Mouse (Mus musculus): ENCODE results near the gene Ddx55. TPM values are rescaled to one million over a fixed set of nuclear protein-coding genes. Genes with fewer than 3 reads are reported as not detected.

Ddx55 gene
- 21.2 and 26.4 TPM in 2 replicates for polyA plus RNA-seq (2012; ENCODE audit: low replicate concordance)

DNA sequence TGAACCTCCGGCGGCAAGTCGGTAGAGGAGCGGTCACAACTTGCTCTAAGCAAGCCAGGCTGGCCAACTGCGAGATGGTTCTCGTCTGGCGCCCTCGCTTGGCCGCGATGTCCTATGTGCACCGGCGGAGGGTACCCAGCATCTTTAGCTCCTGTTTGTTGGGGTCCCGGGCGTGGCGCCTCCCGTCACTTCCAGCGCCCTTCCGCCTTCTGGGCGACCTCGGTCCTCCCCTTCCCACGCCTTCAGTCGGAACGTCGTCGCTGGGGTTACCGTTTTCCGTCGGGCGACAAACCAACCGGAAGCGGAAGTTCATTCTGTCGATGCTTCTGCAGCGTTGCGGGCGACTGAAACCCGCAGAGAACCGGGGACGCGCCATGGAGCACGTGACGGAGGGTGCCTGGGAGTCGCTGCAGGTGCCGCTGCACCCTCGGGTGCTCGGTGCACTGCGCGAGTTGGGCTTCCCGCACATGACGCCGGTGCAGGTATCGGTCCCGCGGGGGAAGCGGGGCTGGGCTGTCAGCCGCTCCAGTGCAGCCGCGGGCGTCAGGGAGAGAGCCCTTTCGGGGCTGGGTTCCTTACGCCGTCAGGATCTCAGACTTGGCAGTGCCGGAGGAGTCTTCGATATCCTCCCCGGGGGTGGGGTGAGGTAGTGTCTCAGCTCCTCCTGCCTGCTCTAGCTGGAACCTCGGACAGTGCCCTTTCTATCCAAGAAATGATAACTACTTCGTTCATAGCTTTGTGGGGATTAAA, at the start of gene Ddx55:
Gene Ddx55 (plus strand): TSS at position 307 of the 750 bp plus-strand sequence.

DNA sequence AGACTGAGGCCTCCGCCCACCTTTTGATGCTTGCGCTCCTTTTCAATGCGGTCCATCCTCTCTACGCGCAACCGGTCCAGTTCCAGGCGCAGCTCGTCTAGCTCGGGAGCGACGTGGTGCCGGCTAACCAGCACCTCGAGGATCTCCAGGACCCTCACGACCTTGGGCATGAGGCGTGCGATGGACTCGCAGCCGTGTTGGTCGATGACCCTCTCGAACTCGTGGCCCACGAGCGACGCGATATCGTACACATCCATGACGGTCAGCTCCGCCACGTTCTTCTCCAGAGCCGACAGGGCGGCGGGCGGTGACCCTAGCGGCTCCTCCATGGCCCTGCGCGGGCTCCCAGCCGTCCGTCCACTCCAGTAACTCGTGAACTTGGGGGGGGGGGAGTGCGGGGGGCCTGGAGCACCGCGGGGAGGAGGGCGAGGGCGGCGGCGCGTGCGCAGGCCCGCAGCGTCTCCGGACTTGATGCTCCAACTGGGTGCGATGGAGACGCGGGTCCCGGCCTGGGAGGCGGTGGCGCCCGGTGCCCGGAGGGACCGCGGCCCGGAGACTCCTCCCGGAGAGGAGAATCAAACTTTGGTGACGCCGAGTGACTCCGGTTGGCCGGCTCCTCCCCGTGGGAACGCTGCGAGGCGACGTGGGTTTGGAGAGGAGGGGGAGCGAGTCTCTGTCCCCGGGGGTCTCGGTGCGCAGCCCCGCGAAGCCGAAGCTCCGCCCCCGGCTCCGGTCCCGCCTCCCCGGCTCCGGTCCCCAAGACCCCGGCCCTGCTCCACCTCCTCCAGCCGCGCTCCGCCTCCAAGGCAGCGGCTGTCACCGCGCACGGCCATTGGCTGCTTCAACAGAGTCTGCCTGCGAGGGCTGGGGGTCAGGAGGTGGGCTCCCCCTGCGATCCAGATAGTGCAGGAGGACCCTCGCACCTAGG, 21.7 kb upstream of the Ddx55 start, which contains the start of gene Rilpl1:
Gene Rilpl1 (minus strand): TSS at position 737 of the 928 bp plus-strand sequence.

DNA sequence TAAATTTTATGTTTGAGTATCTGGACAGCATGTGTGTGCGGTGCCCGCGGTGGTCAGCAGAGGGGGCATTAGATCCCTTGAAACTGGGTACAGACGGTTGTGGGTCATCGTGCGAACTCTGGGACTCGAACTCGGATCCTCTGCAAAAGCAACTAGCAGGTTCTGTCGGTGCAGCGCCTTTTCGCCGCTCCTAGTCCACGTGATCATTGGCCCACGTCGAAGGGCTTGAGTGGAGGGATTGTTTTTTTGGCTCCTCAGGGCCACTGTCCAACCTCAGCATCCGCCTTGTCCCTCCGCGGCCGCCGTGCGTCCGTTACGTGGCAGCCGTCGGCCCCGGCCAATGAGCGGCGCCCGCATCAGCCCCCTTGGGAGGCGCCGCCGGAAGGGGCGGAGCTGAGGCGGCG, 12.3 kb upstream of the Ddx55 start, which contains the start of gene Tmed2:
Gene Tmed2 (plus strand): TSS at position 313 of the 404 bp plus-strand sequence.

DNA sequence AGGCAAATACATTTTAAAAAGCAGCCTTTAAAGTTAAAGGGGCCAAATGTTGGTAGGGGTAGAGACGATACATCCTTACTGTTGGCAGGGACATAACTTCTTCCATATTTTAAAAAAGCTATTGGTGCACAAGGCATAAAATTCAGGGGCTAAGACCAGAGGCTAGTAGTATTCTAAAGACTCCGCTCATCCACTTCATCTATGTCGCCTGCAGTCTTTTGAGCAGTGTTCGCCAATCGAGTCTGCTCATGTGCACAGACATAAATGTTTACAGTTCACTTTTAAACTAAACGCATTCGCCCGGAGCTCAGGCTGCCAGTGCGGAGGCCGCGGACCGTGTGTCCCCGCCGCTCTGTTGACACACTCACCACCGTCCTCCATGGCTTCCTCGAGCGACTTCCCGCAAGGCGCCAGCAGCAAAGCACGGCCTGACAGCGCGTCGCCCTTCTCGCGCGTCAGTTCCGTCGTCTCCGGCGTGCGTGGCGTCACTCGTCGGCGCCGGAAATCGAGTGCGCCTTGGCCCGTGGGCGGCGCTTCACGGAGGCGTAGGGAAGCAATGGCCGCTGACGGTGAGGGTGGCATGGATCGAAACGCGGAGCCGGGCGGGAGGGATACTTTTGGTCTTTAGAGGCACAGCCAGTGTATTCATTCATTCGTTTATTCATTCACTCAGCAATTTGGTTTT, 26.1 kb downstream of the Ddx55 start, which contains the start of the genes Eif2b1 and Gtf2h3:
Gene Eif2b1 (minus strand): TSS at position 499 of the 685 bp plus-strand sequence.
Gene Gtf2h3 (plus strand): TSS at position 508 of the 685 bp plus-strand sequence.

Other genes with a start within 250 kb of the Ddx55 start
- 2.8 and 7.4 TPM in 2 replicates for gene Mphosph9, start 224.9 kb upstream of the Ddx55 start, polyA plus RNA-seq (2012; ENCODE audit: low replicate concordance)
- gene 2810006K23Rik, start 224.8 kb upstream of the Ddx55 start, polyA plus RNA-seq (2012; ENCODE audit: low replicate concordance) = 1.3 and 5.6 TPM in 2 replicates
- 84.3 and 115 TPM in 2 replicates for gene Cdk2ap1, start 189.8 kb upstream of the Ddx55 start, polyA plus RNA-seq (2012; ENCODE audit: low replicate concordance)
- 19.3 and 24.4 TPM in 2 replicates for gene Sbno1, start 126.9 kb upstream of the Ddx55 start, polyA plus RNA-seq (2012; ENCODE audit: low replicate concordance)
- gene Kmt5a, start 112.9 kb upstream of the Ddx55 start, polyA plus RNA-seq (2012; ENCODE audit: low replicate concordance) = 48.2 and 82.2 TPM in 2 replicates
- 43.6 and 83.7 TPM in 2 replicates for gene Rilpl2, start 74.5 kb upstream of the Ddx55 start, polyA plus RNA-seq (2012; ENCODE audit: low replicate concordance)
- gene Snrnp35, start 69.7 kb upstream of the Ddx55 start, polyA plus RNA-seq (2012; ENCODE audit: low replicate concordance) = 9.6 and 10.5 TPM in 2 replicates
- 4.5 and 14.1 TPM in 2 replicates for gene Rilpl1, start 21.5 kb upstream of the Ddx55 start, polyA plus RNA-seq (2012; ENCODE audit: low replicate concordance)
- 71.7 and 173 TPM in 2 replicates for gene Tmed2, start 12.2 kb upstream of the Ddx55 start, polyA plus RNA-seq (2012; ENCODE audit: low replicate concordance)
- 3.2 and 3.3 TPM in 2 replicates for gene Eif2b1, start 26.3 kb downstream of the Ddx55 start, polyA plus RNA-seq (2012; ENCODE audit: low replicate concordance)
- gene Gtf2h3, start 26.3 kb downstream of the Ddx55 start, polyA plus RNA-seq (2012; ENCODE audit: low replicate concordance) = 1.8 and 4.3 TPM in 2 replicates
- 10.9 and 17.6 TPM in 2 replicates for gene Atp6v0a2, start 75.7 kb downstream of the Ddx55 start, polyA plus RNA-seq (2012; ENCODE audit: low replicate concordance)
- 0.01 and 0.02 TPM in 2 replicates for gene Dnah10, start 172.2 kb downstream of the Ddx55 start, polyA plus RNA-seq (2012; ENCODE audit: low replicate concordance)

All from hematopoietic multipotent progenitor cell, adult 10-12 weeks (in vitro differentiated cells).